Mouse (Mus musculus) adrenal gland, adult 18-20 months (tissue): ENCODE measurements around the gene Ms4a8a. TPM values are rescaled to one million over a fixed set of nuclear protein-coding genes. Genes with fewer than 3 reads are reported as not detected.
A peak's percentile ranks its signal among the peaks of the same experiment; 100 is the strongest.
"Not testable (repeated sequence)": the region's sequence is repeated elsewhere in the genome, so short reads cannot be mapped to it uniquely, and the experiment has no call there.

ENCODE experiments used
- DNase-seq, 2 experiments: peaks; one replicate each; pipeline ENCODE4 v3.0.0; 2021 to 2022; ENCODE audit warnings: low spot score in 2 of 2
- long read RNA-seq, 2 experiments: library from polyadenylated mRNA; stranded (forward); transcript quantifications; one replicate each; pipeline ENCODE4 v2.0.0; 2021
- total RNA-seq, 2 experiments: library from RNA; stranded (reverse); gene quantifications; 1 replicate in 1 of 2; 2 replicates in 1 of 2; pipeline ENCODE4 v1.2.3; 2021

Ms4a8a gene
- total RNA-seq: 1 to 10 TPM; 4.7 to 6.7 TPM
- long read RNA-seq, experiment 1, partial matches to known transcripts: 0 of 1 reads
- long read RNA-seq, experiment 1, other reads (novel, unspliced or antisense): 0 of 1 reads
- long read RNA-seq, experiment 2, partial matches to known transcripts: 1 of 5 reads
- long read RNA-seq, experiment 2, other reads (novel, unspliced or antisense): 0 of 5 reads

GRCm38 (mm10) chr19:11080934-11081333 lies at the start of gene Ms4a8a:
Gene Ms4a8a (minus strand): TSS chr19:11081102.
- no peak for DNase-seq

GRCm38 (mm10) chr19:11129702-11130101 lies 48.8 kb upstream of the Ms4a8a start:
- no peak for DNase-seq

GRCm38 (mm10) chr19:11121016-11121420 lies 40.1 kb upstream of the Ms4a8a start:
- DNase-seq: peak; percentile 7 to 24

- DNase-seq: no peak
These were observed 38.4 kb upstream of the Ms4a8a start for GRCm38 (mm10) chr19:11119338-11119737.

GRCm38 (mm10) chr19:11107746-11108145 lies 26.8 kb upstream of the Ms4a8a start:
- peak in 1 of 2 experiments; percentile 8 for DNase-seq

- DNase-seq: no peak
These were observed 21.0 kb upstream of the Ms4a8a start for GRCm38 (mm10) chr19:11101880-11102279.

- no peak for DNase-seq
These were observed 17.5 kb upstream of the Ms4a8a start for GRCm38 (mm10) chr19:11098401-11098800.

- DNase-seq: not testable (repeated sequence)
These were observed 11.2 kb upstream of the Ms4a8a start for GRCm38 (mm10) chr19:11092131-11092530.

- DNase-seq: no peak
These were observed 10.5 kb downstream of the Ms4a8a start for GRCm38 (mm10) chr19:11070364-11070763.

GRCm38 (mm10) chr19:11065202-11065875 lies 15.6 kb downstream of the Ms4a8a start:
- DNase-seq: no peak

GRCm38 (mm10) chr19:11060900-11061299 lies 20.0 kb downstream of the Ms4a8a start:
- no peak for DNase-seq

GRCm38 (mm10) chr19:11059967-11060366 lies 20.9 kb downstream of the Ms4a8a start:
- DNase-seq: no peak

- not testable (repeated sequence) for DNase-seq
These were observed 25.2 kb downstream of the Ms4a8a start for GRCm38 (mm10) chr19:11055700-11056099.

- no peak for DNase-seq
These were observed 27.6 kb downstream of the Ms4a8a start for GRCm38 (mm10) chr19:11053277-11053676.

- no peak for DNase-seq
These were observed 28.0 kb downstream of the Ms4a8a start for GRCm38 (mm10) chr19:11052877-11053276.

- DNase-seq: no peak
These were observed 30.6 kb downstream of the Ms4a8a start for GRCm38 (mm10) chr19:11050286-11050685.

GRCm38 (mm10) chr19:11049426-11049825 lies 31.5 kb downstream of the Ms4a8a start:
- DNase-seq: no peak

GRCm38 (mm10) chr19:11048503-11048902 lies 32.4 kb downstream of the Ms4a8a start:
- no peak for DNase-seq

- no peak for DNase-seq
These were observed 32.9 kb downstream of the Ms4a8a start for GRCm38 (mm10) chr19:11048009-11048408.

GRCm38 (mm10) chr19:11044996-11045711 lies 35.7 kb downstream of the Ms4a8a start:
- DNase-seq: peak; percentile 44 to 59

GRCm38 (mm10) chr19:11044671-11044995 lies 36.3 kb downstream of the Ms4a8a start:
- DNase-seq: no peak

- DNase-seq: no peak
These were observed 43.3 kb downstream of the Ms4a8a start for GRCm38 (mm10) chr19:11037570-11037969.
